In genomic region chr3:136812162-136812561, GRCm38 (mm10) we compare ENCODE assay signal across 30 mouse cellular contexts.
"Had no signal": no experiment of that assay in that cellular context is flagged by ENCODE, and none has a peak within 500 bp of the region (broad histone marks: within the 10 kb centered on the region; RNA-seq: fewer than 3 reads in every experiment).

No protein-coding gene starts in this region.

- H3K4me1 ChIP-seq: limb, embryonic 10.5 days; limb, embryonic 15.5 days; lung, embryonic 15.5 days; midbrain, embryonic 12.5 days; midbrain, embryonic 15.5 days; neural tube, embryonic 12.5 days had no signal

- H3K9ac ChIP-seq: limb, embryonic 12.5 days; limb, embryonic 13.5 days; limb, embryonic 15.5 days; liver, embryonic 13.5 days; liver, embryonic 14.5 days; liver, embryonic 15.5 days; lung, embryonic 14.5 days; lung, embryonic 15.5 days; midbrain, embryonic 12.5 days; midbrain, embryonic 13.5 days; midbrain, embryonic 15.5 days; neural tube, embryonic 12.5 days had no signal

- H3K27me3 ChIP-seq: limb, embryonic 12.5 days; limb, embryonic 13.5 days; limb, embryonic 15.5 days; liver, embryonic 13.5 days; liver, embryonic 15.5 days; lung, embryonic 15.5 days; megakaryocyte, embryonic 14.5 days; midbrain, embryonic 12.5 days; midbrain, embryonic 13.5 days; midbrain, embryonic 15.5 days; neural tube, embryonic 12.5 days had no signal

- H3K9me3 ChIP-seq: limb, embryonic 10.5 days; limb, embryonic 12.5 days; limb, embryonic 13.5 days; limb, embryonic 15.5 days; liver, embryonic 13.5 days; liver, embryonic 15.5 days; lung, embryonic 15.5 days; megakaryocyte, embryonic 14.5 days; midbrain, embryonic 10.5 days; midbrain, embryonic 12.5 days; midbrain, embryonic 13.5 days; midbrain, embryonic 15.5 days; neural tube, embryonic 12.5 days had no signal

- DNase-seq: left cerebral cortex, postnatal 4 days; liver, embryonic 13.5 days; lung, adult 18-20 months; lung, adult 2 months; lung, embryonic 14.5 days; lung, postnatal 10 days; lung, postnatal 14 days; lung, postnatal 36 days; lung, postnatal 4 days; midbrain, embryonic 14.5 days had no signal

- H3K36me3 ChIP-seq: limb, embryonic 10.5 days; limb, embryonic 12.5 days; limb, embryonic 13.5 days; limb, embryonic 15.5 days; liver, embryonic 13.5 days; liver, embryonic 15.5 days; lung, embryonic 15.5 days; midbrain, embryonic 10.5 days; midbrain, embryonic 12.5 days; midbrain, embryonic 13.5 days; midbrain, embryonic 15.5 days; neural tube, embryonic 12.5 days had no signal

- ATAC-seq: lung, postnatal 0 days; midbrain, embryonic 13.5 days; midbrain, embryonic 15.5 days; midbrain, embryonic 16.5 days had no signal

- H3K27ac ChIP-seq: left cerebral cortex, adult 2 months; limb, embryonic 10.5 days; limb, embryonic 12.5 days; limb, embryonic 13.5 days; limb, embryonic 15.5 days; liver, embryonic 13.5 days; liver, embryonic 14.5 days; liver, embryonic 15.5 days; lung, embryonic 15.5 days; macrophage; midbrain, embryonic 10.5 days; midbrain, embryonic 12.5 days; midbrain, embryonic 13.5 days; midbrain, embryonic 15.5 days; neural tube, embryonic 12.5 days had no signal

- H3K4me3 ChIP-seq: left cerebral cortex, adult 2 months; limb, embryonic 10.5 days; limb, embryonic 12.5 days; limb, embryonic 13.5 days; limb, embryonic 15.5 days; liver, embryonic 13.5 days; liver, embryonic 15.5 days; lung, embryonic 15.5 days; megakaryocyte, embryonic 14.5 days; midbrain, embryonic 10.5 days; midbrain, embryonic 12.5 days; midbrain, embryonic 13.5 days; midbrain, embryonic 15.5 days; myocyte; neural tube, embryonic 12.5 days had no signal

- H3K4me2 ChIP-seq: limb, embryonic 12.5 days; limb, embryonic 13.5 days; limb, embryonic 15.5 days; liver, embryonic 11.5 days; liver, embryonic 13.5 days; liver, embryonic 15.5 days; lung, embryonic 14.5 days; lung, embryonic 15.5 days; midbrain, embryonic 11.5 days; midbrain, embryonic 12.5 days; midbrain, embryonic 13.5 days; midbrain, embryonic 15.5 days; neural tube, embryonic 12.5 days had no signal
